Mouse (Mus musculus) intestine, postnatal 0 days (tissue): ENCODE data around the gene Cobl. TPM values are rescaled to one million over a fixed set of nuclear protein-coding genes. Genes with fewer than 3 reads are reported as not detected.

Experiments
- ATAC-seq: fragments of 200-750 bp; cut with Nextera tagmentation; 2 replicates; pipeline ENCODE4 v1.8.0; 2017; ENCODE audit warnings: mild to moderate bottlenecking, moderate TSS enrichment, moderate library complexity
- H3K27ac ChIP-seq: fragments of 300-500 bp; sonication (generic); 2 replicates; pipeline ENCODE4 v1.5.1; 2014; ENCODE audit warnings: mild to moderate bottlenecking, low read depth, low read length, moderate library complexity
- H3K27me3 ChIP-seq: fragments of 300-500 bp; sonication (generic); replicated peaks from 2 replicates; pipeline ENCODE4 v1.6.1; 2014; ENCODE audit warnings: low read length, mixed read lengths; ENCODE audit not compliant: control insufficient read depth, insufficient read depth
- H3K36me3 ChIP-seq: fragments of 300-500 bp; sonication (generic); 2 replicates; pipeline ENCODE4 v1.6.1; 2014; ENCODE audit warnings: mild to moderate bottlenecking, moderate library complexity; ENCODE audit not compliant: control insufficient read depth, insufficient read depth
- H3K4me1 ChIP-seq: fragments of 300-500 bp; sonication (generic); replicated peaks from 2 replicates; pipeline ENCODE4 v1.6.1; 2014; ENCODE audit warnings: antibody characterized with exemption, low read length, mixed read lengths; ENCODE audit not compliant: control insufficient read depth, insufficient read depth
- H3K4me2 ChIP-seq: fragments of 300-500 bp; sonication (generic); replicated peaks from 2 replicates; pipeline ENCODE4 v1.6.1; 2014; ENCODE audit warnings: low read depth, mild to moderate bottlenecking, moderate library complexity
- H3K4me3 ChIP-seq: fragments of 300-500 bp; sonication (generic); 2 replicates; pipeline ENCODE4 v1.5.1; 2014; ENCODE audit warnings: low read depth, low read length
- H3K9ac ChIP-seq: fragments of 300-500 bp; sonication (generic); 2 replicates; pipeline ENCODE4 v1.6.1; 2014; ENCODE audit warnings: mild to moderate bottlenecking, low read depth, low read length
- H3K9me3 ChIP-seq: fragments of 300-500 bp; sonication (generic); 2 replicates; pipeline ENCODE4 v1.6.1; 2016; ENCODE audit warnings: mixed run types; ENCODE audit not compliant: control insufficient read depth
- CTCF ChIP-seq: sonication (generic); IDR thresholded peaks from 2 replicates; pipeline ENCODE4 v1.5.1; 2016; ENCODE audit warnings: low read depth, mild to moderate bottlenecking, control low read depth, antibody characterized with exemption, moderate library complexity
- WGBS: fragments of 180-500 bp; shearing (Covaris S2); extraction: QIAGEN DNeasy Blood & Tissue Kit; methylation state at CpG from one replicate; pipeline ENCODE4 v1.1.7; 2014; 5-methylcytosine and 5-hydroxymethylcytosine counted together
- polyA plus RNA-seq: library from polyadenylated mRNA; unstranded; fragments of >200 nt; fragmentation: Nextera tagmentation; extraction: Ambion mirVana; gene quantifications from 2 replicates; pipeline ENCODE4 v1.2.1, GENCODE M21; 2015

The Cobl gene
- polyA plus RNA-seq, 1 experiment from 2014 or later = 6.3 TPM

- Histone ChIP-seq H3K4me1 (no peaks in the 10 kb centered on the region), H3K27ac (no peak overlapping the region), H3K9me3 (no peaks in the 10 kb centered on the region), H3K4me3 (no peak overlapping the region), H3K4me2 (no peak overlapping the region), H3K9ac (no peak overlapping the region), H3K36me3 (no peaks in the 10 kb centered on the region), H3K27me3 (no peaks in the 10 kb centered on the region)
- WGBS = 92% methylated on average over 1 of the region's 1 CpGs
- TF ChIP-seq CTCF = no peak
- no peak for ATAC-seq
Measured at GRCm38 (mm10) chr11:12234126-12234525, 230.6 kb downstream of the Cobl start.

GRCm38 (mm10) chr11:12232743-12233125 lies 232.0 kb downstream of the Cobl start:
- no peak for ATAC-seq
- no peak for TF ChIP-seq CTCF

GRCm38 (mm10) chr11:12232041-12232742 lies 232.6 kb downstream of the Cobl start:
- H3K27me3 ChIP-seq = no peaks in the 10 kb centered on the region
- no peak for TF ChIP-seq CTCF
- ATAC-seq = no peak
- no peaks in the 10 kb centered on the region for H3K9me3 ChIP-seq
- no peak overlapping the region for H3K4me3 ChIP-seq
- no peak overlapping the region for H3K4me2 ChIP-seq
- no peak overlapping the region for H3K27ac ChIP-seq
- H3K36me3 ChIP-seq = no peaks in the 10 kb centered on the region
- WGBS = 89% methylated on average over 10 of the region's 10 CpGs
- no peaks in the 10 kb centered on the region for H3K4me1 ChIP-seq
- H3K9ac ChIP-seq = no peak overlapping the region

More at GRCm38 (mm10) chr11:12232743-12233125, 232.0 kb downstream of the Cobl start:
- Histone ChIP-seq H3K9me3 (no peaks in the 10 kb centered on the region), H3K27ac (no peak overlapping the region), H3K36me3 (no peaks in the 10 kb centered on the region), H3K4me2 (no peak overlapping the region), H3K4me3 (no peak overlapping the region), H3K9ac (no peak overlapping the region), H3K27me3 (no peaks in the 10 kb centered on the region), H3K4me1 (no peaks in the 10 kb centered on the region)
- WGBS = 76% methylated on average over 3 of the region's 3 CpGs

GRCm38 (mm10) chr11:12231481-12232035 lies 233.2 kb downstream of the Cobl start:
- Histone ChIP-seq H3K4me1 (no peaks in the 10 kb centered on the region), H3K4me2 (no peak overlapping the region), H3K36me3 (no peaks in the 10 kb centered on the region), H3K4me3 (no peak overlapping the region), H3K27me3 (no peaks in the 10 kb centered on the region), H3K9me3 (no peaks in the 10 kb centered on the region), H3K27ac (no peak overlapping the region), H3K9ac (no peak overlapping the region)
- TF ChIP-seq CTCF = no peak
- ATAC-seq = no peak
- WGBS = 62% methylated on average over 6 of the region's 6 CpGs

- no peak for ATAC-seq
Measured at GRCm38 (mm10) chr11:12229411-12229810, 235.3 kb downstream of the Cobl start.

GRCm38 (mm10) chr11:12227343-12227742 lies 237.4 kb downstream of the Cobl start:
- ATAC-seq = no peak
- H3K4me2 ChIP-seq = no peak overlapping the region
- 79% methylated on average over 3 of the region's 3 CpGs for WGBS
- H3K9ac ChIP-seq = no peak overlapping the region
- no peak overlapping the region for H3K4me3 ChIP-seq
- no peaks in the 10 kb centered on the region for H3K9me3 ChIP-seq
- H3K27ac ChIP-seq = no peak overlapping the region
- TF ChIP-seq CTCF = no peak
- no peaks in the 10 kb centered on the region for H3K27me3 ChIP-seq
- no peaks in the 10 kb centered on the region for H3K36me3 ChIP-seq
- H3K4me1 ChIP-seq = no peaks in the 10 kb centered on the region

More at GRCm38 (mm10) chr11:12229411-12229810, 235.3 kb downstream of the Cobl start:
- no peaks in the 10 kb centered on the region for H3K4me1 ChIP-seq
- H3K27me3 ChIP-seq = no peaks in the 10 kb centered on the region
- H3K4me2 ChIP-seq = no peak overlapping the region
- H3K9ac ChIP-seq = no peak overlapping the region
- TF ChIP-seq CTCF = no peak
- no peak overlapping the region for H3K27ac ChIP-seq
- no peak overlapping the region for H3K4me3 ChIP-seq
- no peaks in the 10 kb centered on the region for H3K9me3 ChIP-seq
- WGBS = 58% methylated on average over 7 of the region's 7 CpGs
- H3K36me3 ChIP-seq = no peaks in the 10 kb centered on the region
